Comparison of ENCODE assay signal across 7 mouse cellular contexts in the genomic region with DNA sequence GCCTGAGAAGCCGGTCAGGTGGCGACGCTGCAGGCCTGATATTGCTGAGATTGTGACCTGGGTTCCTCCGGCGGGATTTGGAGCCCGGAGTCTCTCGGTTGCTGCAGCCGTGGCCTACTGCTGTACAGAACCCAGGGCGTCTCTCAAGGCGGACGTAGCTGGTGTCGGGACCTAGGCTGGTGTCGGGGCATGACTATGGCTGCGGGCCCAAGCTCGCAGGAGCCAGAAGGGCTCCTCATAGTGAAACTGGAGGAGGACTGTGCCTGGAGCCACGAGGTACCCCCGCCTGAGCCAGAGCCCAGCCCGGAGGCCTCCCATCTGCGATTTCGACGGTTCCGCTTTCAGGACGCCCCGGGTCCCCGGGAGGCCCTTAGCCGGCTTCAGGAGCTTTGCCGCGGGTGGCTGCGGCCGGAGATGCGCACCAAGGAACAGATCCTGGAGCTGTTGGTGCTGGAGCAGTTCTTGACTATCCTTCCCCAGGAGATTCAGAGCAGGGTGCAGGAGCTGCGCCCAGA. TPM values are rescaled to one million over a fixed set of nuclear protein-coding genes. Genes with fewer than 3 reads are reported as not detected.
A peak's percentile ranks its signal among the peaks of the same experiment; 100 is the strongest.
DNase-seq lines count a peak whose midpoint lies in the region; ATAC-seq lines count a peak whose summit lies in the region.

No protein-coding gene starts in this region.

- peak overlapping the region; percentile 78 for H3K4me3 ChIP-seq in neural tube, embryonic 11.5 days (ENCODE audit: low read depth, low read length)
- H3K4me3 ChIP-seq in embryonic facial prominence, embryonic 13.5 days: peak overlapping the region; percentile 91
- peak overlapping the region; percentile 93 for H3K4me3 ChIP-seq in lung, embryonic 16.5 days (ENCODE audit: low read length)
- peak overlapping the region; percentile 71 for H3K4me3 ChIP-seq in stomach, embryonic 14.5 days (ENCODE audit: low read depth, low read length)

- ATAC-seq in neural tube, embryonic 11.5 days (ENCODE audit: insufficient read depth, low FRiP score, low TSS enrichment): peak; percentile 65
- ATAC-seq in embryonic facial prominence, embryonic 13.5 days (ENCODE audit: insufficient number of reproducible peaks, insufficient read depth, low FRiP score, low TSS enrichment, low read depth): no peak
- no peak for ATAC-seq in lung, embryonic 16.5 days (ENCODE audit: low read depth)
- ATAC-seq in stomach, embryonic 14.5 days (ENCODE audit: insufficient number of reproducible peaks, insufficient read depth, low FRiP score, low read depth): peak; percentile 54

- peak overlapping the region; percentile 76 for H3K9ac ChIP-seq in neural tube, embryonic 11.5 days (ENCODE audit: low read length)
- peak overlapping the region; percentile 93 for H3K9ac ChIP-seq in embryonic facial prominence, embryonic 13.5 days
- H3K9ac ChIP-seq in lung, embryonic 16.5 days (ENCODE audit: low read length): peak overlapping the region; percentile 94
- peak overlapping the region; percentile 76 for H3K9ac ChIP-seq in stomach, embryonic 14.5 days (replicated peaks; ENCODE audit: low read depth, low read length)

- no peaks in the 10 kb centered on the region for H3K27me3 ChIP-seq in neural tube, embryonic 11.5 days (ENCODE audit: control insufficient read depth, insufficient read depth, low read length)
- H3K27me3 ChIP-seq in embryonic facial prominence, embryonic 13.5 days: no peaks in the 10 kb centered on the region
- H3K27me3 ChIP-seq in lung, embryonic 16.5 days (ENCODE audit: control insufficient read depth, insufficient read depth, low read depth, low read length): no peaks in the 10 kb centered on the region
- no peaks in the 10 kb centered on the region for H3K27me3 ChIP-seq in stomach, embryonic 14.5 days (ENCODE audit: control insufficient read depth, insufficient read depth, low read length)

- no peak for DNase-seq in neural tube, embryonic 11.5 days (ENCODE audit: low spot score)
- DNase-seq in neural tube, embryonic 10.5 days (ENCODE audit: extremely low spot score, low spot score): no peak
- peak; percentile 9 for DNase-seq in heart, postnatal 25 days (ENCODE audit: low spot score)
- DNase-seq in frontal cortex, postnatal 36 days (ENCODE audit: low spot score in 2 of 2): no peak

- intact Hi-C loops in heart, postnatal 25 days (cut with DNase I): loop anchor here (10.0 kb wide), 2 partner anchors 101 to 161 kb away; a partner anchor contains a TSS

- peak overlapping the region; percentile 63 for H3K4me2 ChIP-seq in neural tube, embryonic 11.5 days (ENCODE audit: low read depth)
- H3K4me2 ChIP-seq in embryonic facial prominence, embryonic 13.5 days: peak overlapping the region; percentile 94
- H3K4me2 ChIP-seq in lung, embryonic 16.5 days (ENCODE audit: low read depth, low read length): peak overlapping the region; percentile 95
- H3K4me2 ChIP-seq in stomach, embryonic 14.5 days (replicated peaks; ENCODE audit: low read depth, low read length): peak overlapping the region; percentile 86

- peak overlapping the region; percentile 58; the same call in 1 of the 2 replicates for H3K27ac ChIP-seq in neural tube, embryonic 11.5 days (ENCODE audit: low read depth, low read length)
- peak overlapping the region; percentile 92 for H3K27ac ChIP-seq in embryonic facial prominence, embryonic 13.5 days
- peak overlapping the region; percentile 86 for H3K27ac ChIP-seq in lung, embryonic 16.5 days (ENCODE audit: low read length)
- H3K27ac ChIP-seq in stomach, embryonic 14.5 days (ENCODE audit: low read length): peak overlapping the region; percentile 81

- peaks cover 14% of the 10 kb centered on the region for H3K9me3 ChIP-seq in neural tube, embryonic 11.5 days (ENCODE audit: control insufficient read depth, low read length)
- peaks cover 15% of the 10 kb centered on the region for H3K9me3 ChIP-seq in embryonic facial prominence, embryonic 13.5 days
- H3K9me3 ChIP-seq in lung, embryonic 16.5 days (ENCODE audit: control insufficient read depth, low read length): peaks cover 14% of the 10 kb centered on the region
- peaks cover 11% of the 10 kb centered on the region; the same call in 1 of the 2 replicates for H3K9me3 ChIP-seq in stomach, embryonic 14.5 days (ENCODE audit: control insufficient read depth, low read depth, low read length)

- under 1% methylated on average over 32 of the region's 32 CpGs for WGBS in neural tube, embryonic 11.5 days
- under 1% methylated on average over 32 of the region's 32 CpGs for WGBS in embryonic facial prominence, embryonic 13.5 days
- WGBS in lung, embryonic 16.5 days: under 1% methylated on average over 32 of the region's 32 CpGs
- under 1% methylated on average over 32 of the region's 32 CpGs for WGBS in stomach, embryonic 14.5 days

- H3K36me3 ChIP-seq in neural tube, embryonic 11.5 days (ENCODE audit: control insufficient read depth, insufficient read depth, low read length): peaks cover 19% of the 10 kb centered on the region
- H3K36me3 ChIP-seq in embryonic facial prominence, embryonic 13.5 days: peaks cover 38% of the 10 kb centered on the region
- H3K36me3 ChIP-seq in lung, embryonic 16.5 days (ENCODE audit: control insufficient read depth, insufficient read depth, low read length): peaks cover 24% of the 10 kb centered on the region
- H3K36me3 ChIP-seq in stomach, embryonic 14.5 days (ENCODE audit: control insufficient read depth, insufficient read depth, low read length): peaks cover 28% of the 10 kb centered on the region

- peaks cover 12% of the 10 kb centered on the region for H3K4me1 ChIP-seq in neural tube, embryonic 11.5 days (ENCODE audit: control insufficient read depth, insufficient read depth, low read length)
- peaks cover 17% of the 10 kb centered on the region for H3K4me1 ChIP-seq in embryonic facial prominence, embryonic 13.5 days
- H3K4me1 ChIP-seq in lung, embryonic 16.5 days (replicated peaks; ENCODE audit: control insufficient read depth, insufficient read depth, low read length): peaks cover 16% of the 10 kb centered on the region
- H3K4me1 ChIP-seq in stomach, embryonic 14.5 days (ENCODE audit: control insufficient read depth, insufficient read depth, low read length): peaks cover 16% of the 10 kb centered on the region; the same call in 1 of the 2 replicates

RNA-seq across cellular contexts. Expression of a gene that starts 0.3 kb away (rescaled TPM):
- 26.7 and 27.7 TPM in 2 replicates for polyA plus RNA-seq in neural tube, embryonic 11.5 days (2014; fragmentation: Nextera tagmentation; extraction: Ambion mirVana)
- polyA plus RNA-seq in embryonic facial prominence, embryonic 13.5 days (2015; fragmentation: Nextera tagmentation; extraction: Ambion mirVana): 62.5 and 62.7 TPM in 2 replicates
- total RNA-seq in heart, postnatal 25 days (2021): 1 to 10 TPM; 7.7 to 9.5 TPM
- 44.9 and 48.0 TPM in 2 replicates for polyA plus RNA-seq in lung, embryonic 16.5 days (2015; fragmentation: Nextera tagmentation; extraction: Ambion mirVana)
- polyA plus RNA-seq in stomach, embryonic 14.5 days (2014; fragmentation: Nextera tagmentation; extraction: Ambion mirVana): 29.9 and 30.3 TPM in 2 replicates

RNA-seq across cellular contexts. Expression of a gene that starts 26.3 kb away (rescaled TPM):
- polyA plus RNA-seq in neural tube, embryonic 11.5 days (2014; fragmentation: Nextera tagmentation; extraction: Ambion mirVana): 0.07 TPM in 1 of 2 replicates, not detected in the other
- not detected in 2 replicates for polyA plus RNA-seq in embryonic facial prominence, embryonic 13.5 days (2015; fragmentation: Nextera tagmentation; extraction: Ambion mirVana)
- not detected for total RNA-seq in heart, postnatal 25 days (2021)
- polyA plus RNA-seq in lung, embryonic 16.5 days (2015; fragmentation: Nextera tagmentation; extraction: Ambion mirVana): 0.08 TPM in 1 of 2 replicates, not detected in the other
- not detected in 2 replicates for polyA plus RNA-seq in stomach, embryonic 14.5 days (2014; fragmentation: Nextera tagmentation; extraction: Ambion mirVana)

Comparison
In these comparisons a context has a peak if more than half of its experiments do, and no peak if none do; other contexts are left out.
1. ATAC-seq: peak in neural tube, embryonic 11.5 days (single experiment) and stomach, embryonic 14.5 days (single experiment); none in embryonic facial prominence, embryonic 13.5 days (single experiment) and lung, embryonic 16.5 days (single experiment).
2. Peak in every context shown above with its lines, with median percentiles within 50 percentile points of each other: H3K27ac ChIP-seq, H3K4me2 ChIP-seq, H3K4me3 ChIP-seq and H3K9ac ChIP-seq.